Mouse (Mus musculus) neutrophil, adult 83 days (primary cell): Measurements from ENCODE around the gene Gm5089. TPM values are rescaled to one million over a fixed set of nuclear protein-coding genes. Genes with fewer than 3 reads are reported as not detected.

Source experiments
- total RNA-seq, 2 experiments: library from RNA; stranded (reverse); gene quantifications; one replicate each; pipeline ENCODE4 v1.2.4; 2023

The Gm5089 gene
- total RNA-seq: not detected

DNA sequence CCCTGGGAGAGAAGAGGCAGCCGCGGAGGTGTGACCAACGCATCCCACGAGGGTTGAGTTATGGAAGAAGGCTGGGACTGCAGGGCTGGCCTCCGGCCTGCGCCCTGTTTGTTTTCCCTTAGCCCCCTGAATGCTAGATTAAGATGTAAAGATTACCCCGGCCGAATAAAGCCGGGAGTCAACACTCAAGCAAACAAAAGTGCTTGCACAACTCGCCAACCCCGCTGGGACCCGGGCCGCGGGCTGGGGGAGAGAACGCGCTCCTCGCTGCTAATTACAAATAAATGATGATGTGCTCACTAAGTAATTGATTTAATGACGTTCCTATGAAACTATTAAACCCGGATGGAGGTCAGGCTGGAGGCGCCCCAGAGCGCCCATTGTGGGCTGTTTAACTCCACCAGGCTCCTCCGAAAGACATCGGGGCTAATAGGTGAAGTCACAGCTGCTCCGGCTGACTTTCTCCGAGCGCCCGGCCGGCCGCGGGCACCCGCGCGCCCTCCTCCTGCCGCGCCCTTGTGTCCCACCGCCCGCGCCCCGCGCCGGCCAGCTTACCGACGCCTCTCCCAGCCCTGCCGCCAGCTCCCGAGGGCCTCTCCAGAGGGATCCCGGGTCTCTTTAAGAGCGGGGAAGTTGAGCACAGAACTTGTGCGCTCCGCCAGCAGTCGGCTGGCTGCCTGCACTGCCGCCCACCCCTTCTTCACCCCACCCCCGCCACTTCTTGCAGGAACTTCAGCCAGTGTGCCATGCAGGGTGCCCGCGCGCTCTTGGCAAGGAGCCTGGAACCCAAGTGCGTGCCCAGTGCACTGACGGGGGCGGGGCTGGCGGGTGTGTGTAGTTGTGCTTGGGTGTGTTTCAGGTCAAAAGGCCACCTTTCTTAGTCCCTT, at the start of gene Gm5089:
Gene Gm5089 (minus strand): TSS at position 620 of the 887 bp plus-strand sequence.

GRCm38 (mm10) chr14:122490441-122491328, 39.8 kb upstream of the Gm5089 start, which contains the start of gene Gm10837:
Gm10837 (plus strand) TSS chr14:122490586.

DNA sequence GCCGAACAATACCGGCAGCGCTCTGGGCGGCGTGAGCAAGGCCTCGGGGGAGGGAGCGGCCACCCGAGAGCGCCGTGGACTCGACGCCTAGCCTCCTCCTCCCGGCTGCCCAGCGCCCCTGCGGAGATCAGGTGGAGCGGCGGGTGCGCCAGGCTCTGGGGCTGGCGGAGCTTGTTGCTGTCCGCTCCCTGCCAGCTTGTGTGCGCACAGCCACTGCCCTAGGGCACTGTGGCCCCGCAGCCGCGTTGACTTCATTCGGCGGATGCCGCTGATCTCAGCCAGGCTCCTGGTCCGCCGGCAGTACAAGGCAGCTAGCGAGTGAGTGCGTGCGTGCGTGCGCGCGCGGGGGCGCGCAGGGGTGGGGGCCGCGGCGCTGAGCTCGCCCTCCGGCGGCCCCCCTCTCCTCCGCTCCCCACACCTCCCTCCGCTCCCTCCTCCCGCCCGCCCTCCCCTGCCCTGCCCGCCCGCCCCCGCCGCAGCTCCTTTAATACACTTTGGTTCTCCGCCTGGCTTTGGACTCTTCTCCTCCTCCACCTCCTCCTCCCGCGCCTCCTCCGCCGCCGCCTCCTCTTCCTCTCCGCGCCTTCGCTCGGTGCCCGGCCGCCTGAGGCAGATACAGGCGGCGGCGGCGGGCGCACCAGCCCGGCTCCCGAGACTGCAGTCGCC, 24.1 kb upstream of the Gm5089 start, which contains the start of gene Zic2:
Gene Zic2 (plus strand): TSS at position 545 of the 666 bp plus-strand sequence.

GRCm38 (mm10) chr14:122464763-122465741, 14.1 kb upstream of the Gm5089 start, which contains the start of gene Zic5:
Zic5 (minus strand) TSS chr14:122465677.

Other genes starting within 250 kb of the Gm5089 start
- not detected for gene Zic5, start 14.6 kb upstream of the Gm5089 start, total RNA-seq
- gene Zic2, start 24.3 kb upstream of the Gm5089 start, total RNA-seq: not detected
- not detected for gene Gm10837, start 39.5 kb upstream of the Gm5089 start, total RNA-seq
- 10 to 100 TPM; 11.0 to 11.7 TPM for gene Pcca, start 83.2 kb upstream of the Gm5089 start, total RNA-seq